Comparison of ENCODE assay signal across 26 mouse cellular contexts in the genomic region with DNA sequence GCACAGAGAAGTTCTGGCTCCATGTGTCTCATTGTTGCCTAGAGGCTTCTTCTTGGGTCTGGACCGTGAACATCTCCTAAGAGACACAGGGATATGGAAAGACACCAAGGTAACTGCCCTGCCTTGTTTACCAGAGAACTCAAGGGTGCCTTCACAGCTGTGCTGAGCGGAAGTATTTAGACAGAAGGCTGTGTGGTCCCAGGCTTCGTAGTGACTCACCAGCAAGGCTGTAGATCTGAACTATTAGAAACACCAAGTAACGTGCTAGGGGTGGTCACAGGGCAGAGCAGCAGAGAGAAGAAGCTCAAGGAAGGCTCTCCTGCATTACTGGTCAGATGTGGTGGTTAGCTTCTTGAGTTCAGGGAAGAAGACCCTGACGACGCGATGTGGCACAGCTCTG. TPM values are rescaled to one million over a fixed set of nuclear protein-coding genes. Genes with fewer than 3 reads are reported as not detected.
DNase-seq lines count a peak whose midpoint lies in the region; ATAC-seq and TF ChIP-seq lines count a peak whose summit lies in the region.
"Had no signal": no experiment of that assay in that cellular context is flagged by ENCODE, and none has a peak within 500 bp of the region (broad histone marks: within the 10 kb centered on the region; RNA-seq: fewer than 3 reads in every experiment).

No protein-coding gene starts in this region.

- no peak overlapping the region for H3K9ac ChIP-seq in intestine, embryonic 14.5 days (ENCODE audit: low read length)
- H3K9ac ChIP-seq in intestine, postnatal 0 days (ENCODE audit: low read depth, low read length): no peak overlapping the region
- no peak overlapping the region for H3K9ac ChIP-seq in liver, embryonic 12.5 days
- H3K9ac ChIP-seq: embryonic facial prominence, embryonic 13.5 days; forebrain, embryonic 13.5 days; liver, embryonic 15.5 days; lung, embryonic 15.5 days; midbrain, embryonic 15.5 days; neural tube, embryonic 12.5 days had no signal

- H3K27ac ChIP-seq in intestine, embryonic 14.5 days (ENCODE audit: low read depth): no peak overlapping the region
- H3K27ac ChIP-seq in intestine, postnatal 0 days (ENCODE audit: low read depth, low read length): no peak overlapping the region
- no peak overlapping the region for H3K27ac ChIP-seq in liver, embryonic 12.5 days
- H3K27ac ChIP-seq: embryonic facial prominence, embryonic 13.5 days; forebrain, embryonic 13.5 days; kidney, postnatal 0 days; left cerebral cortex, adult 2 months; liver, embryonic 15.5 days; lung, embryonic 15.5 days; macrophage; midbrain, embryonic 15.5 days; neural tube, embryonic 12.5 days; stomach, postnatal 0 days had no signal

- H3K9me3 ChIP-seq in intestine, embryonic 14.5 days (ENCODE audit: control insufficient read depth, low read length): no peaks in the 10 kb centered on the region
- H3K9me3 ChIP-seq in intestine, postnatal 0 days (ENCODE audit: control insufficient read depth): no peaks in the 10 kb centered on the region
- H3K9me3 ChIP-seq in liver, embryonic 12.5 days (replicated peaks): no peaks in the 10 kb centered on the region
- H3K9me3 ChIP-seq: embryonic facial prominence, embryonic 13.5 days; forebrain, embryonic 13.5 days; heart, embryonic 10.5 days; liver, embryonic 15.5 days; lung, embryonic 15.5 days; midbrain, embryonic 15.5 days; neural tube, embryonic 12.5 days had no signal

- no peaks in the 10 kb centered on the region for H3K27me3 ChIP-seq in intestine, embryonic 14.5 days (replicated peaks; ENCODE audit: control insufficient read depth, insufficient read depth, low read length)
- H3K27me3 ChIP-seq in intestine, postnatal 0 days (replicated peaks; ENCODE audit: control insufficient read depth, insufficient read depth, low read length): no peaks in the 10 kb centered on the region
- H3K27me3 ChIP-seq in liver, embryonic 12.5 days (replicated peaks): no peaks in the 10 kb centered on the region
- H3K27me3 ChIP-seq: embryonic facial prominence, embryonic 13.5 days; forebrain, embryonic 13.5 days; liver, embryonic 15.5 days; lung, embryonic 15.5 days; midbrain, embryonic 15.5 days; neural tube, embryonic 12.5 days; Patski had no signal

- H3K36me3 ChIP-seq in intestine, embryonic 14.5 days (ENCODE audit: control insufficient read depth, insufficient read depth, low read length): no peaks in the 10 kb centered on the region
- H3K36me3 ChIP-seq in intestine, postnatal 0 days (ENCODE audit: control insufficient read depth, insufficient read depth): no peaks in the 10 kb centered on the region
- no peaks in the 10 kb centered on the region for H3K36me3 ChIP-seq in liver, embryonic 12.5 days
- H3K36me3 ChIP-seq: embryonic facial prominence, embryonic 13.5 days; heart, embryonic 10.5 days; liver, embryonic 15.5 days; lung, embryonic 15.5 days; midbrain, embryonic 15.5 days; neural tube, embryonic 12.5 days had no signal

- ATAC-seq in intestine, embryonic 14.5 days (replicated peaks; ENCODE audit: low FRiP score, low TSS enrichment, low read depth): no peak
- no peak for ATAC-seq in intestine, postnatal 0 days
- no peak for ATAC-seq in liver, embryonic 12.5 days
- ATAC-seq: forebrain, embryonic 13.5 days; midbrain, embryonic 15.5 days; Patski had no signal

- peak; percentile 48 for DNase-seq in intestine, embryonic 14.5 days (ENCODE audit: low spot score)
- peak; percentile 30 to 43 for DNase-seq in B cell, adult 2 months
- DNase-seq in T-cell, adult 2 months (ENCODE audit: low spot score): peak; percentile 20
- peak; percentile 50 for DNase-seq in thymus, postnatal 14 days
- no peak for DNase-seq in kidney, adult 9 months
- DNase-seq: adrenal gland, postnatal 10 days; cerebellum, adult 2 months; cerebellum, postnatal 36 days; embryo, embryonic 11 days; kidney, adult 18-20 months; layer of hippocampus, adult 9-11 months; retina, postnatal 1 day had no signal

- peaks cover 8% of the 10 kb centered on the region; the same call in 1 of the 2 replicates for H3K4me1 ChIP-seq in intestine, embryonic 14.5 days (replicated peaks; ENCODE audit: control insufficient read depth, insufficient read depth, low read length)
- H3K4me1 ChIP-seq in intestine, postnatal 0 days (replicated peaks; ENCODE audit: control insufficient read depth, insufficient read depth, low read length): no peaks in the 10 kb centered on the region
- H3K4me1 ChIP-seq in liver, embryonic 12.5 days: no peaks in the 10 kb centered on the region
- H3K4me1 ChIP-seq: liver, embryonic 15.5 days; midbrain, embryonic 15.5 days had no signal

- no peak overlapping the region for H3K4me2 ChIP-seq in intestine, embryonic 14.5 days (ENCODE audit: low read length)
- no peak overlapping the region for H3K4me2 ChIP-seq in intestine, postnatal 0 days (replicated peaks; ENCODE audit: low read depth)
- no peak overlapping the region for H3K4me2 ChIP-seq in liver, embryonic 12.5 days
- H3K4me2 ChIP-seq: embryonic facial prominence, embryonic 13.5 days; forebrain, embryonic 13.5 days; liver, embryonic 15.5 days; lung, embryonic 15.5 days; midbrain, embryonic 15.5 days; neural tube, embryonic 12.5 days had no signal

- no peak for TF ChIP-seq CTCF in intestine, postnatal 0 days (IDR thresholded peaks at IDR 0.05; ENCODE audit: low read depth)

- 73% methylated on average over 7 of the region's 7 CpGs for WGBS in intestine, embryonic 14.5 days
- WGBS in intestine, postnatal 0 days: 73% methylated on average over 7 of the region's 7 CpGs
- WGBS in liver, embryonic 12.5 days (ENCODE audit: insufficient replicate concordance): 68% methylated on average over 7 of the region's 7 CpGs

- no peak overlapping the region for H3K4me3 ChIP-seq in intestine, embryonic 14.5 days (ENCODE audit: low read depth, low read length)
- no peak overlapping the region for H3K4me3 ChIP-seq in intestine, postnatal 0 days (ENCODE audit: low read depth, low read length)
- no peak overlapping the region for H3K4me3 ChIP-seq in liver, embryonic 12.5 days
- H3K4me3 ChIP-seq: embryonic facial prominence, embryonic 13.5 days; forebrain, embryonic 13.5 days; heart, embryonic 10.5 days; left cerebral cortex, adult 2 months; liver, embryonic 15.5 days; lung, embryonic 15.5 days; midbrain, embryonic 15.5 days; neural tube, embryonic 12.5 days had no signal

RNA-seq across cellular contexts. Expression of a gene that starts 51.6 kb away (rescaled TPM):
- polyA plus RNA-seq in intestine, embryonic 14.5 days (2014; fragmentation: Nextera tagmentation; extraction: Ambion mirVana): 79.2 and 89.2 TPM in 2 replicates
- polyA plus RNA-seq in intestine, postnatal 0 days (2015; fragmentation: Nextera tagmentation; extraction: Ambion mirVana): 32.8 and 37.5 TPM in 2 replicates
- 9.5 and 10.6 TPM in 2 replicates for polyA plus RNA-seq in liver, embryonic 12.5 days (2016; fragmentation: Nextera tagmentation; extraction: Ambion mirVana)
